In the genomic region with DNA sequence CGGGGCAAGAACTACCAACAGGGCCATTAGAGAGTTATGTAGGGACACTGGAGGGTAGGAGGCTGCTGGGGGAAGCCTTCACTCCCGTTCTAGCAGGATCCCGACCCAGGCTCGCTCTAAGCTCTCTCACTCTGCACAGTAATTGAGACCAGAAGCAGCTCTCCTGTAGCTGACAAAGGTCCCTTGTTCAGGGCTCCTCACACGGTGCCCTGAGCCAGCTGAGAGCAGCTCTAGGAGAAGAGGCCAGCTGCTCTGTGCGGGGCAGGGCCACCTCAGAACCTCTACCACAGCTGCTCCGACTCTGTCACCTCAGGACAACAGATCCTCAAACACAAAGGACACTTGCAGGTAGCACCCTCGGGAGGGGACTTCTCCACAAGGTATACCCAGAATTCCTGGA, we compare ENCODE assay signal across 20 mouse cellular contexts. TPM values are rescaled to one million over a fixed set of nuclear protein-coding genes. Genes with fewer than 3 reads are reported as not detected.
DNase-seq lines count a peak whose midpoint lies in the region; ATAC-seq lines count a peak whose summit lies in the region.
"Had no signal": no experiment of that assay in that cellular context is flagged by ENCODE, and none has a peak within 500 bp of the region (broad histone marks: within the 10 kb centered on the region; RNA-seq: fewer than 3 reads in every experiment).

No protein-coding gene starts in this region.

- H3K27me3 ChIP-seq in midbrain, embryonic 10.5 days (ENCODE audit: low read depth, poor library complexity, severe bottlenecking): peaks cover 89% of the 10 kb centered on the region
- H3K27me3 ChIP-seq in midbrain, embryonic 15.5 days (replicated peaks): no peaks in the 10 kb centered on the region
- H3K27me3 ChIP-seq in limb, embryonic 12.5 days: no peaks in the 10 kb centered on the region
- H3K27me3 ChIP-seq: hindbrain, embryonic 15.5 days; stomach, embryonic 15.5 days had no signal

- H3K9me3 ChIP-seq in midbrain, embryonic 10.5 days (replicated peaks): no peaks in the 10 kb centered on the region
- no peaks in the 10 kb centered on the region for H3K9me3 ChIP-seq in midbrain, embryonic 15.5 days
- H3K9me3 ChIP-seq in limb, embryonic 12.5 days: no peaks in the 10 kb centered on the region
- H3K9me3 ChIP-seq: hindbrain, embryonic 15.5 days; stomach, embryonic 15.5 days had no signal

- no peak overlapping the region for H3K9ac ChIP-seq in midbrain, embryonic 15.5 days
- H3K9ac ChIP-seq in limb, embryonic 12.5 days (replicated peaks): 0 out of 2 replicates have a peak overlapping the region, but pooled peaks have one; percentile 31
- H3K9ac ChIP-seq: hindbrain, embryonic 15.5 days; lung, embryonic 14.5 days; stomach, embryonic 15.5 days had no signal

- peaks cover 21% of the 10 kb centered on the region for H3K36me3 ChIP-seq in midbrain, embryonic 10.5 days
- H3K36me3 ChIP-seq in midbrain, embryonic 15.5 days (replicated peaks): 0 out of 2 replicates have a peak, but pooled peaks cover 6% of the 10 kb centered on the region
- H3K36me3 ChIP-seq in limb, embryonic 12.5 days: peaks cover 48% of the 10 kb centered on the region

- WGBS in midbrain, embryonic 10.5 days: 27% methylated on average over 8 of the region's 8 CpGs
- WGBS in midbrain, embryonic 15.5 days: 25% methylated on average over 8 of the region's 8 CpGs
- 13% methylated on average over 8 of the region's 8 CpGs for WGBS in limb, embryonic 12.5 days

- intact Hi-C loops in left cerebral cortex, postnatal 10 days (cut with DNase I): no loop called here

- no peak for ATAC-seq in midbrain, embryonic 15.5 days (replicated peaks)
- peak; percentile 40; the same call in 1 of the 2 replicates for ATAC-seq in limb, embryonic 12.5 days (ENCODE audit: insufficient number of reproducible peaks, insufficient read depth, low FRiP score, low TSS enrichment, low read depth)
- ATAC-seq: forebrain, embryonic 14.5 days; midbrain, embryonic 16.5 days had no signal

- no peak overlapping the region for H3K4me2 ChIP-seq in midbrain, embryonic 15.5 days
- peak overlapping the region; percentile 21; the same call in 1 of the 2 replicates for H3K4me2 ChIP-seq in limb, embryonic 12.5 days
- H3K4me2 ChIP-seq: hindbrain, embryonic 15.5 days; lung, embryonic 14.5 days; stomach, embryonic 15.5 days had no signal

- peak overlapping the region; percentile 69 for H3K27ac ChIP-seq in midbrain, embryonic 10.5 days (replicated peaks)
- no peak overlapping the region for H3K27ac ChIP-seq in midbrain, embryonic 15.5 days
- peak overlapping the region; percentile 89 for H3K27ac ChIP-seq in limb, embryonic 12.5 days
- H3K27ac ChIP-seq: hindbrain, embryonic 15.5 days; kidney, postnatal 0 days; left cerebral cortex, adult 2 months; macrophage; stomach, embryonic 15.5 days had no signal

- peak; percentile 64 for DNase-seq in embryo, embryonic 10 days (ENCODE audit: low spot score)
- DNase-seq in embryo, embryonic 9.5 days (ENCODE audit: extremely low spot score): no peak
- DNase-seq in midbrain, embryonic 10.5 days (ENCODE audit: low spot score): no peak
- DNase-seq in left cerebral cortex, postnatal 10 days (ENCODE audit: extremely low spot score in 1 of 2, low spot score in 2 of 2): no peak
- no peak for DNase-seq in cerebellum, postnatal 14 days
- DNase-seq in heart, adult 18-20 months: no peak
- DNase-seq: cerebellum, postnatal 25 days; kidney, adult 11 months; lung, embryonic 14.5 days; spleen, adult 18-20 months; thymus, adult 2 months had no signal

- no peak overlapping the region for H3K4me3 ChIP-seq in midbrain, embryonic 10.5 days
- H3K4me3 ChIP-seq in midbrain, embryonic 15.5 days: no peak overlapping the region
- no peak overlapping the region for H3K4me3 ChIP-seq in limb, embryonic 12.5 days (replicated peaks)
- H3K4me3 ChIP-seq: hindbrain, embryonic 15.5 days; left cerebral cortex, adult 2 months; stomach, embryonic 15.5 days had no signal

- peaks cover 81% of the 10 kb centered on the region for H3K4me1 ChIP-seq in midbrain, embryonic 10.5 days
- H3K4me1 ChIP-seq in midbrain, embryonic 15.5 days: peaks cover 50% of the 10 kb centered on the region
- H3K4me1 ChIP-seq in limb, embryonic 12.5 days (replicated peaks): peaks cover 67% of the 10 kb centered on the region

RNA-seq across cellular contexts. Expression of gene Timm22, which starts 38.7 kb away (rescaled TPM):
- polyA plus RNA-seq in midbrain, embryonic 10.5 days (2016; fragmentation: Nextera tagmentation; extraction: Ambion mirVana): 127 and 128 TPM in 2 replicates
- 103 and 109 TPM in 2 replicates for polyA plus RNA-seq in midbrain, embryonic 15.5 days (2015; fragmentation: Nextera tagmentation; extraction: Ambion mirVana)
- polyA plus RNA-seq in limb, embryonic 12.5 days (2016; fragmentation: Nextera tagmentation; extraction: Ambion mirVana): 127 and 149 TPM in 2 replicates
- 10 to 100 TPM; 42.6 to 44.1 TPM for total RNA-seq in left cerebral cortex, postnatal 10 days (2021)
- 10 to 100 TPM; 44.0 to 51.4 TPM for total RNA-seq in heart, adult 18-20 months (2021)

RNA-seq across cellular contexts. Expression of gene Nxn, which starts 46.5 kb away (rescaled TPM):
- polyA plus RNA-seq in midbrain, embryonic 10.5 days (2016; fragmentation: Nextera tagmentation; extraction: Ambion mirVana): 59.3 and 59.5 TPM in 2 replicates
- 22.3 and 23.1 TPM in 2 replicates for polyA plus RNA-seq in midbrain, embryonic 15.5 days (2015; fragmentation: Nextera tagmentation; extraction: Ambion mirVana)
- polyA plus RNA-seq in limb, embryonic 12.5 days (2016; fragmentation: Nextera tagmentation; extraction: Ambion mirVana): 61.2 and 67.7 TPM in 2 replicates
- 10 to 100 TPM in 1 of 2 experiments, 1 to 10 TPM in 1; 8.5 to 13.2 TPM for total RNA-seq in left cerebral cortex, postnatal 10 days (2021)
- total RNA-seq in heart, adult 18-20 months (2021): 10 to 100 TPM; 13.5 to 17.8 TPM
